Mouse (Mus musculus) midbrain, embryonic 12.5 days (tissue): ENCODE results near the gene Igsf9b. TPM values are rescaled to one million over a fixed set of nuclear protein-coding genes. Genes with fewer than 3 reads are reported as not detected.

Source experiments
- ATAC-seq: fragments of 200-750 bp; cut with Nextera tagmentation; 2 replicates; pipeline ENCODE4 v1.8.0; 2017; ENCODE audit warnings: low read depth, moderate TSS enrichment, moderate library complexity; ENCODE audit not compliant: low FRiP score
- H3K27ac ChIP-seq: fragments of 300-500 bp; sonication (generic); replicated peaks from 2 replicates; pipeline ENCODE4 v1.5.1; 2016; ENCODE audit warnings: mild to moderate bottlenecking
- H3K27me3 ChIP-seq: fragments of 300-500 bp; sonication (generic); 2 replicates; pipeline ENCODE4 v1.6.1; 2016; ENCODE audit warnings: mild to moderate bottlenecking
- H3K36me3 ChIP-seq: fragments of 300-500 bp; sonication (generic); 2 replicates; pipeline ENCODE4 v1.6.1; 2016
- H3K4me1 ChIP-seq: fragments of 300-500 bp; sonication (generic); 2 replicates; pipeline ENCODE4 v1.6.1; 2016
- H3K4me2 ChIP-seq: fragments of 300-500 bp; sonication (generic); replicated peaks from 2 replicates; pipeline ENCODE4 v1.6.1; 2016; ENCODE audit warnings: mild to moderate bottlenecking, moderate library complexity
- H3K4me3 ChIP-seq: fragments of 300-500 bp; sonication (generic); 2 replicates; pipeline ENCODE4 v1.5.1; 2016; ENCODE audit warnings: mild to moderate bottlenecking
- H3K9ac ChIP-seq: fragments of 300-500 bp; sonication (generic); replicated peaks from 2 replicates; pipeline ENCODE4 v1.6.1; 2016; ENCODE audit warnings: mild to moderate bottlenecking, moderate library complexity
- H3K9me3 ChIP-seq: fragments of 300-500 bp; sonication (generic); 2 replicates; pipeline ENCODE4 v1.6.1; 2016; ENCODE audit warnings: mild to moderate bottlenecking
- WGBS: fragments of 180-500 bp; shearing (Covaris S2); methylation state at CpG from one replicate; pipeline ENCODE4 v1.1.7; 2016; 5-methylcytosine and 5-hydroxymethylcytosine counted together
- polyA plus RNA-seq: library from polyadenylated mRNA; unstranded; fragments of >200 nt; fragmentation: Nextera tagmentation; extraction: Ambion mirVana; gene quantifications from 2 replicates; pipeline ENCODE4 v1.2.1, GENCODE M21; 2016

Gene Igsf9b
- polyA plus RNA-seq, 1 experiment from 2014 or later: 8.1 TPM

GRCm38 (mm10) chr9:27346541-27347269 is 47.7 kb downstream of the Igsf9b start:
- H3K4me1 ChIP-seq: peaks cover 6% of the 10 kb centered on the region; the same call in 1 of the 2 replicates
- H3K27ac ChIP-seq: no peak overlapping the region
- no peaks in the 10 kb centered on the region for H3K27me3 ChIP-seq
- H3K4me2 ChIP-seq: no peak overlapping the region
- no peaks in the 10 kb centered on the region for H3K9me3 ChIP-seq
- WGBS: 39% methylated on average over 11 of the region's 11 CpGs
- no peak overlapping the region for H3K4me3 ChIP-seq
- peaks cover 43% of the 10 kb centered on the region for H3K36me3 ChIP-seq
- no peak for ATAC-seq
- no peak overlapping the region for H3K9ac ChIP-seq

- no peak overlapping the region for H3K4me2 ChIP-seq
- no peak overlapping the region for H3K27ac ChIP-seq
- H3K4me3 ChIP-seq: no peak overlapping the region
- H3K36me3 ChIP-seq: no peaks in the 10 kb centered on the region
- no peak overlapping the region for H3K9ac ChIP-seq
- no peaks in the 10 kb centered on the region for H3K27me3 ChIP-seq
- 90% methylated on average over 7 of the region's 7 CpGs for WGBS
- ATAC-seq: no peak
- H3K9me3 ChIP-seq: no peaks in the 10 kb centered on the region
- no peaks in the 10 kb centered on the region for H3K4me1 ChIP-seq
Observed at GRCm38 (mm10) chr9:27353082-27353481, 54.1 kb downstream of the Igsf9b start.

- H3K9ac ChIP-seq: no peak overlapping the region
- 93% methylated on average over 6 of the region's 6 CpGs for WGBS
- no peaks in the 10 kb centered on the region for H3K36me3 ChIP-seq
- H3K9me3 ChIP-seq: no peaks in the 10 kb centered on the region
- H3K4me3 ChIP-seq: no peak overlapping the region
- H3K4me2 ChIP-seq: no peak overlapping the region
- no peaks in the 10 kb centered on the region for H3K4me1 ChIP-seq
- H3K27me3 ChIP-seq: no peaks in the 10 kb centered on the region
- ATAC-seq: no peak
- H3K27ac ChIP-seq: no peak overlapping the region
Observed at GRCm38 (mm10) chr9:27357893-27358292, 58.9 kb downstream of the Igsf9b start.

GRCm38 (mm10) chr9:27367231-27367630 is 68.2 kb downstream of the Igsf9b start:
- ATAC-seq: no peak
- no peak overlapping the region for H3K4me2 ChIP-seq
- H3K27ac ChIP-seq: no peak overlapping the region
- no peaks in the 10 kb centered on the region for H3K27me3 ChIP-seq
- no peaks in the 10 kb centered on the region for H3K4me1 ChIP-seq
- no peak overlapping the region for H3K4me3 ChIP-seq
- WGBS: 56% methylated on average over 2 of the region's 2 CpGs
- H3K9me3 ChIP-seq: no peaks in the 10 kb centered on the region
- H3K36me3 ChIP-seq: no peaks in the 10 kb centered on the region
- no peak overlapping the region for H3K9ac ChIP-seq

GRCm38 (mm10) chr9:27369108-27369507 is 70.1 kb downstream of the Igsf9b start:
- Histone ChIP-seq H3K9ac (no peak overlapping the region), H3K36me3 (no peaks in the 10 kb centered on the region), H3K27me3 (no peaks in the 10 kb centered on the region), H3K4me1 (no peaks in the 10 kb centered on the region), H3K4me2 (no peak overlapping the region), H3K4me3 (no peak overlapping the region), H3K27ac (no peak overlapping the region), H3K9me3 (no peaks in the 10 kb centered on the region)
- WGBS: 89% methylated on average over 2 of the region's 2 CpGs
- ATAC-seq: no peak

GRCm38 (mm10) chr9:27375746-27376145 is 76.7 kb downstream of the Igsf9b start:
- 83% methylated on average over 1 of the region's 1 CpGs for WGBS
- Histone ChIP-seq H3K36me3 (no peaks in the 10 kb centered on the region), H3K27ac (no peak overlapping the region), H3K4me2 (no peak overlapping the region), H3K9ac (no peak overlapping the region), H3K27me3 (no peaks in the 10 kb centered on the region), H3K4me3 (no peak overlapping the region), H3K4me1 (no peaks in the 10 kb centered on the region), H3K9me3 (no peaks in the 10 kb centered on the region)
- ATAC-seq: no peak

GRCm38 (mm10) chr9:27386951-27387350 is 87.9 kb downstream of the Igsf9b start:
- Histone ChIP-seq H3K27ac (no peak overlapping the region), H3K9ac (no peak overlapping the region), H3K4me3 (no peak overlapping the region), H3K4me1 (no peaks in the 10 kb centered on the region), H3K4me2 (no peak overlapping the region), H3K36me3 (no peaks in the 10 kb centered on the region), H3K27me3 (no peaks in the 10 kb centered on the region), H3K9me3 (no peaks in the 10 kb centered on the region)
- no peak for ATAC-seq
- WGBS: 97% methylated on average over 3 of the region's 3 CpGs

GRCm38 (mm10) chr9:27396500-27396899 is 97.5 kb downstream of the Igsf9b start, which contains the start of gene Spata19:
Gene Spata19 (plus strand): TSS chr9:27396800.
- no peak within 1 kb of the TSS for H3K4me3 ChIP-seq
- no peaks in the 10 kb centered on the region; the same call in 1 of the 2 replicates for H3K27me3 ChIP-seq
- no peak within 1 kb of the TSS for H3K9ac ChIP-seq
- no peaks in the 10 kb centered on the region for H3K4me1 ChIP-seq
- no peak within 1 kb of the TSS for H3K27ac ChIP-seq
- no peaks in the 10 kb centered on the region for H3K36me3 ChIP-seq
- H3K9me3 ChIP-seq: no peaks in the 10 kb centered on the region
- no peak within 1 kb of the TSS for H3K4me2 ChIP-seq
- no peak for ATAC-seq
- 75% methylated on average over 3 of the region's 3 CpGs for WGBS

GRCm38 (mm10) chr9:27401169-27401568 is 102.2 kb downstream of the Igsf9b start:
- Histone ChIP-seq H3K27me3 (no peaks in the 10 kb centered on the region; the same call in 1 of the 2 replicates), H3K27ac (no peak overlapping the region), H3K4me1 (no peaks in the 10 kb centered on the region), H3K9ac (no peak overlapping the region), H3K9me3 (no peaks in the 10 kb centered on the region), H3K4me3 (no peak overlapping the region), H3K36me3 (no peaks in the 10 kb centered on the region), H3K4me2 (no peak overlapping the region)
- ATAC-seq: no peak
- WGBS: 91% methylated on average over 4 of the region's 4 CpGs

Other genes with a start within 250 kb of the Igsf9b start
- 137 and 144 TPM in 2 replicates for gene Jam3, start 143.8 kb upstream of the Igsf9b start, polyA plus RNA-seq
- gene Spata19, start 97.6 kb downstream of the Igsf9b start, polyA plus RNA-seq: not detected in 2 replicates